Mouse (Mus musculus) embryonic fibroblast, embryonic 13.5 days (primary cell): ENCODE results near the gene Olfr330.

Experiments
- CTCF ChIP-seq: IDR thresholded peaks from 2 replicates; pipeline ENCODE4 v1.5.1; 2011; ENCODE audit warnings: mild to moderate bottlenecking, control low read depth, low read length, moderate library complexity, borderline replicate concordance; ENCODE audit not compliant: insufficient read depth
- POLR2A ChIP-seq: IDR thresholded peaks from 2 replicates; pipeline ENCODE4 v1.6.1; 2011; ENCODE audit warnings: low read depth, mild to moderate bottlenecking, control low read depth, low read length, moderate library complexity

GRCm38 (mm10) chr11:58492455-58492854 is 42.2 kb downstream of the Olfr330 start, which contains the start of gene Olfr332:
- TF ChIP-seq CTCF (no peak), POLR2A (no peak)
